Mouse (Mus musculus): ENCODE results near the gene Cfd. TPM values are rescaled to one million over a fixed set of nuclear protein-coding genes. Genes with fewer than 3 reads are reported as not detected.
A peak's percentile ranks its signal among the peaks of the same experiment; 100 is the strongest.
"Not testable (repeated sequence)": the region's sequence is repeated elsewhere in the genome, so short reads cannot be mapped to it uniquely, and the experiment has no call there.

Cfd gene
- polyA plus RNA-seq, 1 experiment, result 209 TPM

DNA sequence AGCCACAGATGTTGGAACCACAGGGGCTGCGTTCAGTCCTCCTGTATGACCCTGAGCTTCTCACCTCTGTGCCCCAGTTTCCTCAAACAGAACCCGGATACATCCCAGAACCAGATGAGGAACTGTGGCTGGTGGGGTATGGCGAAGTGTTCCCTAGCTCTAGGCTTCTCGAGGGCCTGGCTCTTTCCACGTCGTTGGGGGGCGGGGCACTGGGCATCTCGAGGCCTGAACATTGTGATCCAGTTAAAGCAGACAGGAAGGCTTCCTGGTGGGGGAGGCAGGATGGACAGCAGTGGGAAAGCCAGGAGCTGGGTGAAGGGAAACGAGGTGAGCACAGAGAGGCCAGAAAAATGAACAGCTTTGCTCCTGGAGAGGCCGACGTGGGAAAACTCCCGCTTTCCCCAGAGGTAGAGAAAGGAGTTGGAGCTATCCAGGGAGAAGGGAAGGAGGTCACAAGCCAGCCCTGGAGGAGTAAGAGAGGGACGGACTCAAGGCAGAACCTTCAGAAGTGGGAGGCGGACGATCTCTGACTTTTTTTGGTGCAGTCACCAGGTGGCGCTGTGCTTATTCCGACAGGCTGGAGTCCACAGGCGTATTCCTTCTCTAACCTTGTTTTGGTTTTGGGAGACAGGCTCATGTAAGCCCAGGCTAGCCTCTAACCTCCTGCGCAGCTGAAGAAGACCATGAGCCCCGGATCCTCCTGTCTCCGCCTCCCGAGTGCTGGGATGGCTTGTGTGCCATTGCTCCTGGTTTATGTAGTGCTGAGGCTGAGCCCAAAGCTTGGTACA is 7.2 kb upstream of the Cfd start:
- DNase-seq (ENCODE audit: low read depth, low spot score), result peak; percentile 58
- WGBS, result 19% methylated on average over 22 of the region's 22 CpGs

DNA sequence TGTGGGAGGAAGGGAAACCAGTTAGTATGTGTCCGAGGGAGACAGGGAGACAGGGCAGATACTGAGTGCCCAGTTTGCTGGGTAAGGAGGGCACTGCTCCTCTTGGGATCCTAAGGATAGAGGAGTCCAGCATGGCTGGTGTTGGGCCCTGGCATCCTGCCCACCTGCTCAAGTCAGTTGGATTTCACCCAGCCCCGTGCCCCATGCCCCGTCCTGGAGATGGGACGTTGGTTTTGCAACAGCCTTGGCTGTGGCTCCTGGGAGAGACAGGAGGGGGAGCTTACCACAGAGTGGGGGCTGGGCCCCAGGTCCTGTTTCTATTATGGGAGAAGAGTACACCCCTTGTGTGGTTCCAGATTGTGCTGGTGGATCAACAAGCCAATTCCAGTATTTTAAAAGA is 6.2 kb upstream of the Cfd start:
- 36% methylated on average over 4 of the region's 4 CpGs for WGBS
- DNase-seq (ENCODE audit: low read depth, low spot score), result no peak

DNA sequence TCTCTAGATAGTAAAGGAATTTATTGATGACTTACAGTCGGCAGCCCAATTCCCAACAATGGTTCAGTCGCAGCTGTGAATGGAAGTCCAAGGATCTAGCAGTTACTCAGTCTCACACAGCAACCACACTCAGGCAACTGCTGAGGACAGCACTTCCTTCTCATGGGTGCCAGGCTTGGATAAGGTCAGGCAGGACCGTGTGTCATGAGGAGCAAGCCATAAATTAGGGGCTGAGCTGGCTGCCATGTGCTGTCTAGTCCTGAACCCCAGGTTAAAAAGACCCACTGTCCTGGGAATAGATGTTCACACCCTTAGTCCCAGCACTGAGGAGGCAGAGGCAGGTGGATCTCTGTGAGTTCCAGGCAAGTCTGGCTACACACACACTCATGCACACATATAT is 5.7 kb upstream of the Cfd start:
- not testable (repeated sequence) for DNase-seq (ENCODE audit: low read depth, low spot score)
- WGBS, result 44% methylated on average over 3 of the region's 3 CpGs

DNA sequence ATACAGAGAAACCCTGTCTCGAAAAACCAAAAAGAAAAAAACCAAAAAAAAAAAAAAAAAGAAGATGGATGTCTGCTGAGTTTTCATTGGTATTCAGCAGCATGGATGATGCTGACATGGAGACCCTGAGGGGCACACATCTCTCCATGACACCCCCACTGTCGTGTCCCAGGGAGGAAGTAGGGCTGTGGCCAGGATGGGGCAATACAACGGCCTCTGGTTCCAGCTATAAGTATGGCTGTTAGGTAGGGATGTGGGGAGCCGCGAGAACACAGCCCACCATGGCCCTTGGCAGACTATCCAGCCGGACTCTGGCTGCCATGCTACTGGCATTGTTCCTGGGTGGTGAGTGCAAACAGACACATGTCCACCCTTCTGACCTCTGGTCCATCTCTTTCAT is 4.6 kb upstream of the Cfd start, which contains the start of gene Elane:
Gene Elane (plus strand): TSS at position 194 of the 400 bp plus-strand sequence.
- 76% methylated on average over 6 of the region's 6 CpGs for WGBS
- DNase-seq (ENCODE audit: low read depth, low spot score), result no peak

DNA sequence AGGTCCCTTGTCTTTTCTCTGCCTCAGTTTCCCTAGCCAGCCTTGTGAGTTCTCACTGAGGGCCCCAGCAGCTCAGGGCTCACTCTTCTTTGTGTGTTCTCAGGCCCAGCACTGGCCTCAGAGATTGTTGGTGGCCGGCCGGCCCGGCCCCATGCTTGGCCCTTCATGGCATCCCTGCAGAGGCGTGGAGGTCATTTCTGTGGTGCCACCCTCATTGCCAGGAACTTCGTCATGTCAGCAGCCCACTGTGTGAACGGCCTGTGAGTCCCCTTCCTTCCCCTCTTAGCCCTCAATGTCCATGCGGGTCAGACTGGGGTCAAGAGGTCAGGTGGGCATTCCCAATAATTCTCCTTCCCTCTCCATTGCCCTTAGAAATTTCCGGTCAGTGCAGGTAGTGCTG is 4.0 kb upstream of the Cfd start:
- 84% methylated on average over 8 of the region's 8 CpGs for WGBS
- DNase-seq (ENCODE audit: low read depth, low spot score), result no peak

DNA sequence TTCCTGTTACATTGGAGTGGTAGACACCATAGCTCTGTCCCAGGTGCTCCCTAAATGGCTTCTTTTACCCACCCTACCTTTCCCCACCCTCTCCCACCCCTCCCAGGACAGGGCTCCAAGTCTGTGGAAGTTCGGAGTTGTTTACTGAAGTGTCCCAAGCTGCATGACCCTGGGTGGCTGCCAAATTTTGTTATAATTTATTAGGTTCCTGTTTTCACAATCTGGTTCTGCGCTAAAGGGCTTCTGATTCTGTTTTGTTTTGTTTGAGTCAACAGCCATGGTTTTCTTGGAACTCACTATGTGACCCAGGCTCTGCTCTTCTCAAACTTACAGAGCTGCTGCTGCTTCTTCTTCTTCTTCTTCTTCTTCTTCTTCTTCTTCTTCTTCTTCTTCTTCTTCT is 1.3 kb upstream of the Cfd start:
- WGBS, result 6% methylated on average over 2 of the region's 2 CpGs
- DNase-seq (ENCODE audit: low read depth, low spot score), result no peak

DNA sequence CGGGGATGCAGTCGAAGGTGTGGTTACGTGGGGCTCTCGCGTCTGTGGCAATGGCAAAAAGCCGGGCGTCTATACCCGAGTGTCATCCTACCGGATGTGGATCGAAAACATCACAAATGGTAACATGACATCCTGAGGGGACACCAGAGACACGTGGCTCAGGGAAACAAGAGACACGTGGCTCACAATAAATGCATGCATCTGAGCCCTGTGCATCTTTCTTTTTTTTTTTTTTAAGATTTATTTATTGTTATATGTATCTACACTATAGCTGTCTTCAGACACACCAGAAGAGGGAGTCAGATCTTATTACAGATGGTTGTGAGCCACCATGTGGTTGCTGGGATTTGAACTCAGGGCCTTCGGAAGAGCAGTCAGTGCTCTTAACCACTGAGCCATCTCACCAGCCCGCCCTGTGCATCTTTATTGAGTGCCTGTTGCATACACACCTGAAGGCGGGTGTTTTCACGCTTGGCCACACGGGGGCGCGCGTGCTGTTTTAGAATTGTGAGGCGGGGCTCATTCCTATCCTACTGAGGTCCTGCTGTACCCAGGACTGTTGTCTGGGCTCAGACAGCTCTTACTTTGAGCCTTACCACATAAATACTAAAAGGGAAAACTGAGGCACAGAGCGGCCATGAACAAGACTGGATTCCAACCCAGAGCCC is 1.9 kb downstream of the Cfd start:
- 39% methylated on average over 22 of the region's 22 CpGs for WGBS
- not testable (repeated sequence) for DNase-seq (ENCODE audit: low read depth, low spot score)

DNA sequence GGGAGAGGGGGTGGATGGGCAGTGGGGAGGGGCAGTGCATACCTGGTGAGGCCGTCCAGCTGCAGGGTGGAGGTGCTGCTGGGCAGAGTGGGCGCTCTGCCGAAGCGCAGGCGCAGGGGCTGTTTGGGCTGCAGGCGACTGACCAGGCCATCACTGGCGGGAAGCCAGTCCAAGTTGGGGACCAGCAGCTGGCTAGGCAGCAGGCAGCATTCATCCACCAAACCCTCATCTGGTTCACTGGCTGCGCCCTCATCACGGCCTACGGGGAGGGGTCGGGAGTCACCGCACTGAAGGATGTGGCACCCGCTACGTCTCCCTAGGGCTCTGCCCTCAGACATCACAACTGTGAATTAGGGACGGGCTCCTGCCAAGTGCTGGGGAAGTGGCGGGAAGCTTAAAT is 5.7 kb downstream of the Cfd start:
- DNase-seq (ENCODE audit: low read depth, low spot score), result no peak
- WGBS, result 93% methylated on average over 16 of the region's 16 CpGs

DNA sequence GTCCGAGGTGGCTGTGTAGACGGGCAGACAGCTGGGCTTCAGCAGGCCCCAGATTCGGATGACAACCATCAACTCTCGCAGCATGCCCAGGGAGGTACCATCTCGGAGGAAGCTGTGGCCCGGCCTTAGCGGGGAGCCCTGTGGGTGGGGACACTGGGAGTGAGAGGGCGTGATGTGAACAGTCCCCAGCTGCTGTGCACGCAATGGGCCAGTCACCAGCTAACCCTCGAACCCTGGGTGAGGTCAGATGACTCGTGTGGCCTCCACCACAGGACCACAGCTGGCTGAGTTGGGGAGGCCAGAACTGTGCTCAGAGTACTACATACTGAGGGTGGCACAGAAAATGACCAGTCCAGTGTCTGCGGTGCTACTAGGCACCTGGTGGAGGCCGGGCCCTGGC is 6.2 kb downstream of the Cfd start:
- DNase-seq (ENCODE audit: low read depth, low spot score), result no peak
- 84% methylated on average over 13 of the region's 13 CpGs for WGBS

DNA sequence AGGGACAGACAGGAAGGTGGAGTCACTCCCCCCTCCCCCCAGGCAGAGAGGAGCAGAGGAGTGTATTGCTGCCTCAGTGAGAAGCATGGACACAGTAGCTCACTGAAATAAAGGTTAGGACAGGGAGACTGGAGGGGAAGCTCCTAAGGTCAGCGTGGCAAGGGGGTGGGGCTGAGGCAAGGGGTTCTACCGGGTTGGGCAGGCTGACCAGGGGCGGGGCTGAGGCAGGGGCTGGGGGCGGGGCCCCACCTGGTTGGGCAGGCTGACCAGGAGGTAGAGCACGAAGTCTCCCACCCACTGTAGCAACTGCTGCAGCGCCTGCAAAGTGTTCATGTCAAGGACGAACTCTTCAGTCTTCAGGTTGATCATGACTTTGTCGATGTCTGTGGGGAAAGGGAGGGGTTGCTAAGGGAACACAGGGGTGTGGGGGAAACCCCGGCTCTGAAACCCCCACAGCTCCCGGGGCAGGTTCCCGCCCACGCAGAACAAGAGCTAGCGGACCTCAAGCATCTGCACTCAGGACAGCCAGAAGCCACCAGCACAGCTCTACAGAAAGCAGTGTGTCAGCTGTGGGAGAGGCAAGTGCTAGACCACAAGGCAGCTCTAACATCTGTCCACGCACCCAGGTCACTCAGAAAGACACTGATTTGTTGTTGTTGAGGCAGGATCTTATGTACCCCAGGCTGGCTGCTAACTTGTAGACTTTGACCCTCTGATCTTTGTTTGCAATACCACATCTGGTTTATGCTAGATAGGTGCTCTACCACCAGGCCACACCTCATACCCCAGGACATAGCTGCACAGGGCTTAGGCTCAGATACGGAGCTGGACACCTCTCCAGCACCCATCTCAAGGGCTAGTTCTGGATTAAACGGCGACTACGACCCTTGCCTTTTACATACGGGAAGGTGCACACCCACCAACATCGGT is 6.9 kb downstream of the Cfd start:
- DNase-seq (ENCODE audit: low read depth, low spot score), result no peak
- WGBS, result 57% methylated on average over 20 of the region's 20 CpGs

DNA sequence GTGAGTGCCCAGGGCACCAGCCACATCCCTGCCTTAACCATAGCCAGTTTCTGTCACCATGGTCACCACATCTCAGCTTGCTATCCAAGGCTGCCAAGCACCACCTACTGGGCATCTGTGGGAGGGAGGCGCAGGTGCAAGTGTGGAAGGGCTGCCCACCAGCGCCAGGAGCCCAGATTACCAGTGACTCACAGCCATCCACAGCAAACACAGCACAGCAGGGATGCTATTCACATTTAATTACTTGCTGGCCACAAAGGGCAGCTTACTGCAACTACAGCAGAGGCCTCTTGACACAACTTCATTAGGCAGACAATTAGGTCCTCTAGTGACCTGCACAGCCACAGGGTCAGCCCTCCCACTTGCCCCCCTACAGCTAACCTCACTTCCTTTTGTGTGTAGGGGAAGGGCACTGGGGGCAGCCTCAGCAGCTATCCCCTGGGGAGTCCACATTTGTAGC is 10.3 kb downstream of the Cfd start:
- DNase-seq (ENCODE audit: low read depth, low spot score), result no peak
- 61% methylated on average over 2 of the region's 2 CpGs for WGBS

DNA sequence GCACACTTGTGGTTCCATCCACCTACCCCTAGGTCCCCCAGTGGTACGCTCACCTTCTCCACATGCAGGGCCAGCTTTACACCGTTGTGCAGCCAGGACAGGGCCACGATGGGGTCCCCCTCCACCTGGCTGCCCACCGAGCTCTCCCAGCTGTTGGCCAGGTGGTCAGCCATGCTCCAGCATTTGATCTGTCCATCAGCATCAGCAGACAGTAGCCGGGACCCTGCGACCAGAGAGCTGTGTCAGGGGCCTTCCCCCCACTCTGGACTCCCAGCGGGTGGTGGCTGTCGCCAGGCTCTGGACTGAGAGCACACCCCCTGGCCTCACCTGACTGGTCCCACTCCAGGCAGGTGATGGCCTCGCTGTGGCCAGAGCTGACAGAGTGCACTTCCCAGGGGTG is 16.1 kb downstream of the Cfd start:
- DNase-seq (ENCODE audit: low read depth, low spot score), result no peak
- WGBS, result 96% methylated on average over 9 of the region's 9 CpGs

DNA sequence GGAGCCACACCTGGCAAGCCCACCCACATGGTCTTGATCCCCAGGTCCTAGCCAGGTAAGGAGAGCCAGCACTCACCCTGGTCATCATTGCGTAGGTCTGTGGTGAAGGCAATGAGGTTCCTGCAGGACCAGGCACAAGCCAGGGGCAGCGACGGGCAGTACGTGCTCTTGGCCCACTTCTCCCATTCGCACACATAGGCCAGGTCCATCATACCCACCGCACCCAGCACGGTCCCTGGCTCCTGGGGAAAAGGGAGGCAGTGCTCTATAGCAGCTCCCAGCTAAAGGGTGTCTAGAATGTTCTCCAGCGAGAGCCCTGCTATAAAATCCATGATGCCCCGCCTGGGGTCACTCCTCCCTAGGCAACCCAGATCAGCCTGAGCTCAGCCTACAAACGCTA is 16.8 kb downstream of the Cfd start:
- DNase-seq (ENCODE audit: low read depth, low spot score), result no peak

DNA sequence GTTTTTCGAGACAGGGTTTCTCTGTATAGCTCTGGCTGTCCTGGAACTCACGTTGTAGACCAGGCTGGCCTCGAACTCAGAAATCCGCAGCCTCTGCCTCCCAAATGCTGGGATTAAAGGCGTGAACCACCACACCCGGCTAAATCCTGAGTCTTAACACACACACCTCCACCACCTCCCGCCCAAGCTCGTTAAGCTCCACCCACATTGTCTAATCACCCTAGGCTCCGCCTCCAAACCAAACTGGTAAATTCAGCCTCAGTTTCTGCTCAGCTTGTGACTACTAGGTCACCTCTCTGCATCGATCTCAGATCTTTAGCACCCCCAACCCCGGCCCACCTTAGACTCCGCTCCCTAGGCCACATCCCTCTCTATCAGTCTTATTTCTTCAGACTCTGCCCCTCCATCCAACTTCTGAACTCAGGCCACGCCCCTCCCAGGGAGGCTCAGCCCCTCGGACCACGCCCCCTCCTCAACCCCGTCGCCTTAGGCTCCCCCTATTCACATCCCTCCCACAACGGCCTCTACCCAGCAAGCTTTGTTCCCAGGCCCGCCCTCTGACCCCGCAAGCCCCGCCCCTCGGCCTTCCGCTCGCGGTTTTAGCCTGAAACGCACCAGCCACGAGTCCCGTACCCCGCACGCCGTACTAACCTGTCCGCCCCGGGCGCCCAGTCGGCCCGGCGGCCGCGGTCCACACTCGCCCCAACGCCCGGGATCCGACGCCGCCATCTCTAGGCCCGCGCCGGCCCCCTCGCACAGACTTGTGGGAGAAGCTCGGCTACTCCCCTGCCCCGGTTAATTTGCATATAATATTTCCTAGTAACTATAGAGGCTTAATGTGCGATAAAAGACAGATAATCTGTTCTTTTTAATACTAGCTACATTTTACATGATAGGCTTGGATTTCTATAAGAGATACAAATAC is 17.8 kb downstream of the Cfd start, which contains the start of gene Med16:
Gene Med16 (minus strand): TSS at position 757 of the 925 bp plus-strand sequence.
- 1% methylated on average over 52 of the region's 52 CpGs for WGBS
- no peak for DNase-seq (ENCODE audit: low read depth, low spot score)

More for the DNA sequence above, 16.8 kb downstream of the Cfd start:
- WGBS, result 89% methylated on average over 10 of the region's 10 CpGs

DNA sequence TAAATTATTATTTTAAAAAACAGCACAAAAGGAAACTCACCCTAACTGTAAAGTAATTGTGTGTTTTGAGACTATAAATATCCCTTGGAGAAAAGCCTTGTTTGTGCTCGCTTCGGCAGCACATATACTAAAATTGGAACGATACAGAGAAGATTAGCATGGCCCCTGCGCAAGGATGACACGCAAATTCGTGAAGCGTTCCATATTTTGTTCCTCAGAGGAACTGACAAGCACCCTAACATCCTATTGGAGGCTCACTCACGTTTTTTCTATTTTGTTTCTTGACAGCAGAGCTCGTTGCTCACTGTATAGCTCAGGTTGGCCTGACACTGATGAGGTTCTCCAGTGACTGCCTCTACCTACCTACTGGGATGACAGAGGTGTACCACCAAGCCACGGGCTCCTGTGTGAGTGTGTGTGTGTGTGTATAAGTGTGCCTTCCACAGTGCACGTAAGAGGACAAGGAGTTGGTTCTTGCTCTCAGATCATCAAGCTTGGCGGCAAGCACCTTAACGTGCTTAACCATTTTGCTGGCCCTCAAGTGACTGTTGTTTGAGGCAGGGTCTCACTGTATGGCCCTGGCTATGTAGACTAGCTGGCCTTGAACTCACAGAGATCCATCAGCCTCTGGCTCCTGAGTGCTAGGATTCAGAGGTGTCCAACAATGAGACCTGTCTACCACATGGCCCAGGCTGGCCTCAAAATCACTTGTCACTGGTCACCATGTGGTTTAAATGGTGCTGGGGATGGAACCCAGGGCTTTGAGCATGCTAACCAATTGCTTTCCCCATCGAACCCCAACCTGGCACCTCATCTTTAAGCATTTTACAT is 18.7 kb downstream of the Cfd start:
- DNase-seq (ENCODE audit: low read depth, low spot score), result no peak
- 22% methylated on average over 14 of the region's 14 CpGs for WGBS

DNA sequence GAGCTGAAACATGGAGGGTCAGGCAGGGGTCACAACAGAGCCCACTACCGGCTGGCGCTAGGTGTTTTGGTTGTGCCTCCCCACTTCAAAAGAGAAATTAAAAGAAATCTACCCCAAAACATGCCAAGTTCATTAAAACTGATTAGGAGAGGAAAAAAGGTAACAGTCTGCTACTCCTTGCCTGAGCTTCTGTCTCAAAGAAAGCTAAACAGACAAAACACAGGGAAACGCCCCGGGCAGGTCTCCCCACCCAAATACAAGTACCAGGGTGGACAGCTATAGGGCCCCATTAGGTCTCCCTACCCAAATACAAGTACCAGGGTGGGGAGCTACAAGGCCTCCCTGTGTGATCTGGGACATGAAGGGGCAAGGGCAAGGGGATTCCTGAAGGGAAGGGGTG is 19.9 kb downstream of the Cfd start, which contains the start of gene Gm26602:
Gene Gm26602 (plus strand): TSS at position 301 of the 400 bp plus-strand sequence.
- DNase-seq (ENCODE audit: low read depth, low spot score), result no peak
- WGBS, result 94% methylated on average over 4 of the region's 4 CpGs

DNA sequence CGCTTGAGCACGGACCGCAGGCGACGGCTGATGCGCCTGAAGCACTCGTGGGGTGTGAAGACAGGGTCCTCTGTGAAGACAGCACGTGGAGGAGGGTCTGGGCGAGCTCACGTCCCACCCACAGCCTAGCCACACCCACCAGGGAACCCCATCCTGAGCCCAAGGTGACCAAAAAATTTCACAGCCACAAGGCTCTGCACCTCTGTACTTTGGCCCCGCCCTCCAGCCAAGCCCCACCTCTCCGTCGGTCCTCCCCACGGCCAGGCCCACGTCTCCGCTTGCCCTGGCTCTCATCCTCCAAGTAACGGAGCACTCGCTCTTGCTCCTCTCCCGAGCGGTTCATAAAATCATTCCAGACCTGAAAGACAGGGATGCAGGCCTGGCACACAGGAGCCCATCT is 21.8 kb downstream of the Cfd start:
- WGBS, result 72% methylated on average over 20 of the region's 20 CpGs
- DNase-seq (ENCODE audit: low read depth, low spot score), result no peak

Data from large intestine, adult 2 months (tissue).